Mouse (Mus musculus) fat pad, adult 2 months (tissue): ENCODE results near the gene Fam81a.

Experiments
- DNase-seq: peaks from one replicate; pipeline ENCODE4 v3.0.0-alpha.2; 2011; ENCODE audit warnings: low read depth, low spot score; ENCODE audit errors: extremely low read depth

The Fam81a gene

DNA sequence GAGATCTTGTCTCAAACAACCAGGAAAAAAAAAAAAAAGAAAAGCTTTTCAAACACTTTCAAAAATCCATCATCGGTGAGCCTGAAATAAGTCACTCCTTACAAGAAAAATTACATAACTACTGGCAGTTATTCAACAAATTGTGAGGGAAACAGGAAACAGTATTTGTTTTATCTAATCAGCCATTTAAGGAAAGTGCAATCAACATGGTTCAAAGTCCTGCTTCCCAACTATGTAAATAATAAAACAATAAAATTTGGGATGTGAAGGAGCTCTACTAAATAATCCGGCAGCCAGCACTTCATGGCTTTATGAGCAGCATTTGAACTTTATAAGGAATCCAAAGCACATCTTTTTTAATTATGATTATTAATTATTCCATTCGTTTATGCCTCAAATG is 80.3 kb downstream of the Fam81a start:
- DNase-seq: no peak

DNA sequence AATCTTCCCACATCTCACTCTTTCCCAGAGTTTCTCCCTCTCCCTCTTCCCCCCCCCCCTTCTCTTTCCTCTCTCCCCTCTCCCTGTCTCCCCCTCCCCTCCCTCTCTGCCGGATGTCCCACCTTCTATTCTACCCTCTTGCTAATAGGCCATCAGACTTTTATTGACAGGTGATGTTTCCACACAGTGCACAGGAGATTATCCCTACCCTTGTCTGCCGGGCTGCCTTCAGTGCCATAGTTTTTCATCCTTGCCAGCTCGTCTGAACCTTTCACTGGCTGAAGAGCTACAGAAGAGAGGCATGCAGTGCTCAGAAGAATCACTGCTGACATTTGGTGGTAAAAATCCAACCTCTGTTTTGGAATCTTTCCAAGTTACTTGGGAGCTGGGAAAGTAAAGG is 88.9 kb downstream of the Fam81a start:
- DNase-seq: no peak

DNA sequence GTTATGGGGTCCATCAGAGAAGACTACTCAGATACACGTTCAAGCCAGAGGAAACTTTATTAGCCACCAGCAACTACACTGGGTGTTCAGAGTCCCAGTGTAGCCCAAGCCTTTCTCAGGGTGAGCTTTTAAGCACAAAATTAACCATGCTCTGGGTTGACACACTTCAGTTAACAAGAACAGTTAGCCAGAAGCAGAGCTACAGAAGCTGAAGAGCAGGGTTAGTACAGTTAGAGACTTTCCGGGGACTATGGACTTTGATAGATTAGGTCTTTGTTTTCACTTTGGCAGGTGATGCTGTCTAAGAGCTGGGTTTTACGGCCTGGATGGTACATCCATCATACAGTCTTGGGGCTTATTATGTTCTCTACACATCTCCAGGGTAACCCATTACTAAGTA is 89.6 kb downstream of the Fam81a start:
- no peak for DNase-seq

DNA sequence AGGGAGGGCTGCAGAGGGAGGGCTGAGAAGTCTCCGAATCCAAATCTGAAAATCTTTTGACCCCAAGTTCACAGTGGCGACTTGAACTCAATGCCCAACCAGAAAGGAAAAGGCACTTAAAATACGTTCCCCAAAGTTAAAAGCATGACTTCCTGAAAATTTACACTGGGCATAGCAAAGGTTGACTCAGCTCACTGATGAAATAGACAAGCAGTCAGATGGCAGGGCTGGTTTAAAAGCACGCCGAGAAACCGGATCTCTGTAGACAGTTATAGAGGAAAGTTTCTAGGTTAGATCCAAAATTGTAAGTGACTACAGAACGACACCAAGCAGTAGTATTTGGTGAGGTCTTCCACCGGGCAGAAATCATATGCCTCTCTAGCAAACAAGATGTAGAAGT is 92.5 kb downstream of the Fam81a start:
- DNase-seq: no peak

DNA sequence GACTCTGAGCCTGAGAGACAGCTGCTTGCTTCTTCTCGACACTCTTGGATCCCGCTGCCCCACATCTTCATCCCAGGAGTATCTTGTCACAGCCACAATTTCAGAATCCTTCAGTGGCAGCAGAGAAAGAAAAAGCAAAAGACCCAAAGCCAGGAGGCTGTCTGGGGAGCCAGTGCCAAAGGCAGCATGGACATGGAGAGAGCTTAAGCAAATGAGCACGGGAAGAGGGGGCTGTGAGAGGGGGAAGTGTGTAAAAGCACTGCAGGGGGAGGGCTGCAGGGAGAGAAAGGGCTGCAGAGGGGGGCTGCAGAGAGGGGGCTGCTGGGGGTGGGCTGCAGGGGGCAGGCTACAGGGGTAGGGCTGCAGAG is 93.0 kb downstream of the Fam81a start:
- DNase-seq: no peak

DNA sequence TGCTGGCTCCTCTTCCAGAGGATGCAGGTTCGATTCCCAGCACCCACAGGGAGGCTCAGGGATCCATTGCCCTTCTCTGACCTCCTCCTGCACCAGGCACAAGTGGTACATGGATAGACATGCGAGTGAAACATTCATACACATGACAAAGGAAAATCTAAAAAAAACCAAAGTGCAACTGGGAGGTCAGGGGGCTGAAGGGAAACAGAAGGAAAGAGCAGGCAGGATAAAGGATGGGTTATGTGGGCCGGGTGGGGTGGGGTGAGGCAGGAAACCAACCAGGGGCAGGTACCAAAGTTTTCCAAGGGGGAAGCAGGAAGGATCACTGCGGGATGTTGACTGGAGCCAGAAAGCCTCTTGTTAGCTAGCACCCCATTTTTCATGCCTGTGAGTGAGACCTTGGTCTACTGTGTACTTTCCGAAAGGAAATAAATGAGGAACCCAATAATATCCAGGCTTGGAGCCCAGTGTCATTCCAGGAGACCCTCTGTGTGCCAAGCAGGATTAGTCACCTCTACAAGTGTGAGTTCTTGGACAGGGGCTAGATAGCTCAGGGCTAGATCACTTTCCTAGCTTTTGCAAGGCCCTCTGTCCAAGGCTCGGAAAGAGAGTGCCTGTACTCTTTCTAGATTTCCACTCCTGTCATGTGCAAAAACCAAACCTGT is 93.5 kb downstream of the Fam81a start:
- no peak for DNase-seq

DNA sequence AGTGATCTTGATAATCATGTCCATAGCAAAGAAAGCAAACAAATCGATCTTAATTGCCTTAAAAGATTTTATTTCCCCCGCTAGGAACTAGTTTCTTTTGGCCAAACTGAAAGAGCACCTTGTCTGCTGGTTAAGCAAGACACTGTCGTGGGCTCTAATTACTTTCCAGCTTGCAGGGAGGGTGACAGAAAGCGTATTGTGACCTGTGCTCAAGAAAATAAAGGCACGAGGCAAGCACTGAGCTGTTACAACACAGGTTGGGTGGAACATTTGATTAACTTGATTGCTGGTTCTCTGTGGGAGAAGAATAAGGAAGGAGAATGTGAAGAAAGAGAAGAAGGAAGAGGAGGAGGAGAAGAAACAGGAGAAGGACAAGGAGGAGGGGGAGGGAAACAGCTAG is 94.1 kb downstream of the Fam81a start:
- no peak for DNase-seq

DNA sequence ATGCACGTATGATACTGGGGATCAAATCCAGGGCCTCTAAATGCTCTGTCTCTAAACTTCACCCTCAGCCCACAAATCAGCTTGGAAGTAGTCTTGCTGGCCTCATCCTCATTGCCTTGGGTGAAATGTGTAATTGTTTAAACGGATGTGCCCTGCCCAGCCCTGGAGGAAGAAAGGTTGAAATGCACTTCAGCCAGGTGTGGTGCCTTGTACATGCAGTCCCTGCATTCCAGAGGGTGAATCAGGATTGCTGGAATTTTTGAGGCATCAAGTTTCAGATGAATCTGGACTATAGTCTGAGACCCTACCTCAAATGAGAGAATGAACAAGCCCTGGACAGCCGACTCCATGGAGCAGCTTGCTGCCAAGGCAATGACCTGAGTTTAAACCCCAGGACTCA is 94.5 kb downstream of the Fam81a start:
- DNase-seq: no peak

DNA sequence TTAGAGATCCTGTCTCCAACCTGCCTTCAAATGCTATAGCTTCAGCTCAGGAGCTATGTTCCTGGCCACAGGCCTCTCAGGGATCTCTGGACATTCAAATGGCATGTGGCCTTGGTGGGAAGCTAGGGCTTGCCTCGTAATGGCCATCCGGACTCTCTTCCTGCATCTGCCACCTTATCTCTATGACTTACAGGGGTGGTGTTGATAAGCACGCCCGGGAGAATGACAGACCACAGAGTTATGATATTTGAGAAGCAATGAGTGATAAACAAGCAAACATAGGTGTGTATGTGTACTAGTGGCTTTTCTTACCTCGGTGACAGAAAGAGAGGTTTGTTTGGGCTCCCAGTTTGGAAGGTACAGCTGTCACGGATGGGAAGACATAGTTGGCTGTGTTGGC is 96.1 kb downstream of the Fam81a start:
- no peak for DNase-seq

DNA sequence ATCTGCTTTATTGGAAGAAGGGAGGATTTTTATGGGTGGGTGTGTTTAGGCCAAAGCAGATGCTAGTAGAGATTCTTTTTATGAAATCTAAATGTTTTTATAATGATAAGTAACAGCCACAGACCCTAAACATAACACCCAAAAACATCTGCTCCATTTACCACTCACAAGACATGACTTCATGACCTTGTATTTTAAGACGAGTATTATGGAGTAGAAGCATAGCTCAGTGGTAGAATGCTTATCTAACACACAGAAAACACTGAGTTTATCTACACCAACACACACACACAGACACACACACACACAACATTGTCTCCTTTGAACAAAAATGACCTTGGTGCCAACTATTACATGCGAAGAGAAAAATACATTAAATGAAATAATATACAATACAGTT is 97.5 kb downstream of the Fam81a start:
- no peak for DNase-seq

DNA sequence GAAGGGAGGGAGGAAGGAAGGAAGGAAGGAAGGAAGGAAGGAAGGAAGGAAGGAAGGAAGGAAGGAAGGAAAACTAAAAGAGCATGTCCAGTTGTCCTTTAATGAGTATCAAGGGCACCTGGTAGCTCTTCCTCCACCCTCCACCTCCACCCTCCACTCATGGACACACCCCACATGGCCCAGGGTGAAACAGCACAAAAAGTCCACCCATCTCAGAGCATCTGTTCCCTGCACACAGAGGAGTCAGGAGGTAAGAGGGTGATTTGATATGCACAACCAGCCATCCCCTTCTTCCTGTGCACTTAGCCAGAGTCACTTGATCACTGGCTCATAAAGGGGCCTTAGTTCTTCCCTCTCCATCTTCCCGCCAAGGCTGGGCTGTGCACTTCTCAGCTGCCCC is 99.4 kb downstream of the Fam81a start:
- no peak for DNase-seq

DNA sequence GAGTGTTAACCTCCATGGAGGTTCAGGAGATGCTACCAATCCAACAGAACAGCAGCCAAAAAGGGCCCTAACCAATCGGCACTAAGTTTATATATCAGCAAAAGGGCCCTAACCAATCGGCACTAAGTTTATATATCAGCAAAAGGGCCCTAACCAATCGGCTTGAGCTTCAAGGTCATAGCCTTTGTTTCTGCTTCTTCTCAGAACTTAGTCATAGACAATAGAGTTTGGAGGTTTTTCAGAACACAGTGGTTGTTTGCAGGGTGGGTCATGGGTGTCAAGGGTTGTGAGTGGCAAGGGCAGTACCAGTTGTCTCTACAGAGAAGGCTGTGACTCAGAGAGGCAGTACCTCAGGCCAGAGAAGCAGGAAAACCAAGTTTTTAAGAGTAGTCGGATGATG is 100.2 kb downstream of the Fam81a start:
- no peak for DNase-seq

DNA sequence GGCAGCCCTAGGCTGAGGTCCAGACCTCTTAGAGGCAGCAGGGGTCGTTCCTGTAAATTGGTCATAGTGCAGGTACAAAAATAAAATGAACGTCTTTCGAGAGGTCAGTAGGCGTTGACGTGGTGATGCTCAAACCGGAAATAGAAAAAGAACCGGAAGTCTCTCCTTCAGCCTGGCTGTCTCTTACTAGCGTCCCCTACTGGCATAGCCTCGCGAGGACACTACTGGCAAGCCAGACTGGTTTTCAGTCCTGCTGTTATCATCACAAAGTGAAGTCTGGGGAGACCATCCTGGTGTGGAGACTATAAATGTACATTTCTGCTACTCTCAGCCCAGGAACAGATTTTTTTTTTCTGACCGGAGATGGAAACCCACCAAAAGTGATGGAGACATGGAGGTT is 101.8 kb downstream of the Fam81a start:
- no peak for DNase-seq

DNA sequence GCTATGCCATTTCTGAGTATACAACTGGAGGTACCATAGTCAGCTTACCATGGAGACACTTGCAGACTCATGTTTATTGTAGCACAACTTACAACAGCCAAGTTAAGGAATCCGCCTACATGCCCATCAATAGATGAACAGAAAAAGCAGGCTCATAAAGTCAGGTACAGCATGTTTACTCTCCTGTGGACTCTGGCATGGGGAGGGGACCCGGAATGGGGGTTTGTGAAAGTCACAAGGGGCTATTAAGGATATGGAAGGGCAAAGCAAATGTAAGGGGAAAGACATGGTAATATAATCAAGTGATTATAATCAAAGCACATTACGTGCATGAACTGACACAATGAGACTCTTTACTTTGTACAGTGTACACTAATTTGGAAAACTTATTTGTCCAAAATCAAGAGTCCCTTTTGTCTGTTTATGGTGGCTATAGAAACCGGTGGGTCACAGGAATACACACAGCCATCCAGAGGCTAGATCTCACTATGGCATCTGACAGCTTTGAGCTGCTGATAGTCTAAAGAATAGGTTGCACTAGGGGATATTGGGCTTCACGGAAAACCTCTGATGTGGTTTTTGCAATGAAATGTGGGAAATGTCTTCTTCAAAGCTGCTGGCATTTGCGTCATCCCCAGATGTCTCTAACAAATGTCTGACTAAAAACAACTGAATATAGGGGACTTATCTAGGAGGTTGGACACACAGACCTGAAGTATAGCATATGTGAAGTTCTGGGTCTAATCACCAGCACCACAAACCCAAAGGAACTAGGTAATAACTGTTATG is 102.6 kb downstream of the Fam81a start:
- DNase-seq: no peak
